Mouse (Mus musculus) layer of hippocampus, adult 2 months (tissue): ENCODE measurements around the gene Smarcal1. TPM values are rescaled to one million over a fixed set of nuclear protein-coding genes. Genes with fewer than 3 reads are reported as not detected.
A peak's percentile ranks its signal among the peaks of the same experiment; 100 is the strongest.

Source experiments
- DNase-seq, 2 experiments: peaks; one replicate each; pipeline ENCODE4 v3.0.0; 2022; ENCODE audit warnings: low spot score in 2 of 2
- H3K27ac ChIP-seq: fragments of 200-600 bp; 2 replicates; pipeline ENCODE4 v1.8.1; 2022
- H3K4me3 ChIP-seq: fragments of 200-600 bp; 2 replicates; pipeline ENCODE4 v1.8.1; 2022; ENCODE audit warnings: mild to moderate bottlenecking
- CTCF ChIP-seq: fragments of 200-600 bp; conservative IDR thresholded peaks from 2 replicates; pipeline ENCODE4 v1.8.1; 2022; ENCODE audit warnings: antibody characterized with exemption, mild to moderate bottlenecking, moderate library complexity
- long read RNA-seq, 2 experiments: library from polyadenylated mRNA; stranded (forward); transcript quantifications; one replicate each; pipeline ENCODE4 v2.0.0; 2021; ENCODE audit warnings: borderline mapping rate in 2 of 2
- total RNA-seq, 2 experiments: library from RNA; stranded (reverse); gene quantifications; 2 replicates each; pipeline ENCODE4 v1.2.3; 2021

Smarcal1 gene
- 10 to 100 TPM; 64.8 to 66.4 TPM for total RNA-seq
- long read RNA-seq, experiment 1, transcript Smarcal1-201 (17 exons, 3,059 nt): major isoform, 5 of 10 reads
- long read RNA-seq, experiment 1, partial matches to known transcripts: 2 of 10 reads
- long read RNA-seq, experiment 1, other reads (novel, unspliced or antisense): 2 of 10 reads
- long read RNA-seq, experiment 2, transcript Smarcal1-201 (17 exons, 3,059 nt): major isoform, 7 of 21 reads
- long read RNA-seq, experiment 2, partial matches to known transcripts: 1 of 21 reads
- long read RNA-seq, experiment 2, other reads (novel, unspliced or antisense): 11 of 21 reads

DNA sequence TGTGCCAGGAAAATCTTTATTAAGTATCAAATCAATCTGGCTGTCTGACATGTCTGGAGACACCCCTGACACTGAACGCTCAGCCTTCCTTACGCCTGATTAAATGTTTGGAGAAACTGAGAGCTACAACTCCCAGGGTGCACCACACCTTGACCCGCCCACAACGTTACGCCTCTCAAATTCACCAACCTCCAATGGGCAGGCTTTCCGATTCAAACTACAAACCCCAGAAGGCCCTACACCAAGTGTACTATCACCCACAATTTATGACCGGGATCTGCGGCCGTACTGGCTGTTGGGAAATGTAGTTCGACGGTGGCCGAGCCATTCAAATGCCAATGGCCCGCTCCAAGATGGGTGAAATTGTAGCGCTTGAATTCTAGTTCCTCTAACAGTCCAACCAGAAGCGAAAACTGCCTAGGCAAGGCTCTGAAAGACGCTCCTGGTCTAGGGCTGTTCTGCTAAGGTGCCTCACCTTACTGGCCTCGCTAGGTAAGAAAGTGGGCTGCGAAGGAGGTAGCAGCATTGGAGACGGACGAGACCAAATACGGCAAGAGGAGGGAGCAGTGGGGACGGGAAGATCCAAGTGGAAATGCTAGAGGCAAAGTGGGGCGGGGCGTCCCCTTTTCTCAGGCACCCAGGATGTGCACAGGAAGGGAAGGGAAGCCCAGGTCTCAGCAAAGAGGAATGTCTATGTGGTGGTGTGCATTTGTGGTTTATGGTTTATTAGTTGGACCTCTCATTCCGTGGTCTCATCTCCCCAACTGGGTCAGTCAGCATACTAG, at the start of gene Smarcal1:
TSS of gene Smarcal1 (plus strand) at position 305 of the 785 bp plus-strand sequence.
- DNase-seq: peak; percentile 94 to 98
- no peak for TF ChIP-seq CTCF
- Histone ChIP-seq H3K4me3 (peak within 1 kb of the TSS; percentile 94), H3K27ac (peak within 1 kb of the TSS; percentile 94)

GRCm38 (mm10) chr1:72533439-72533838, 49.6 kb upstream of the Smarcal1 start:
- H3K27ac ChIP-seq: no peak overlapping the region
- DNase-seq: no peak
- peak overlapping the region; percentile 79 for H3K4me3 ChIP-seq
- peak; percentile 66 for TF ChIP-seq CTCF

DNA sequence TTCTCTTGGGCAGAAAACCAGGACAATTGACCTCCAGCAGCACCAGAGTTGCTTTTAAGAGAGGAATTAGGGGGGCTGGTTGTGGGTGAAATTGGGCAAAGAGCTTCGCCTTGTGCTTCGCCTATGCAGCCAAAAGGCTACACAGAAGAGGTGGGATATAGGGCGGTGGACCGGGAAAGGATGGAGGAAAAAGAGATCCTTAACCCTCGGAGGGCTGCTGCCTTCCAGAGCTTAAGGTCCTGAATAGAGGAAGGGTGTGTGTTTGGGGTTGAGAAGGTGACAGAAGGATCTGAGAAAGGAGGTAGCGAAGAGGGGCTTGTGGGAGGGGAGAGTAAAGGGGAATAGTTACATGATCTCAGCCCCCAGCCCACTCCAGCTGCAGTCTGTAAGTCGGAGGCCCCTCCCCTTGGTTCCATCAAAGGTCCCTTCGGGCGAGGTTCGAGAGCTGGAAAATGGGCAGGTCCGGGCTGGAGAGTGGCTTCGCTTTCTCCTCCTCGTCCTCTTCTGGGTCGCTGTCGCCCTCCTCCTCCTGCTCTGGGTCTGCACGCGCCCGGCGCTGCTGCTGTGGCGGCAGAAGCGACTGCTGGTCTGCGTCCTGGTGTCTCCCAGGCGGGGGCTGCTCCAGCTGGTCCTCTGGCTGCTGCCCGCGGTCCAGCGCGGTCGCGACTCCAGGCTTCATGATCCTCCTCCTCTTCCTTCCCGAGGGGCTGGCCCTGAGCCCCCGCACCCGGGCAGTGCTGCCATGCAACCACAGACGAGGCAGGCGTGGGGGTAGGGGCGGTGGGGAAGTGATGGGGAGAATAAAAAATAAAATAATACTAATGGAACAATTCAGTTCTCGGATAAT, 47.1 kb upstream of the Smarcal1 start:
- Histone ChIP-seq H3K27ac (peak overlapping the region; percentile 95), H3K4me3 (peak overlapping the region; percentile 79)
- DNase-seq: peak; percentile 36 to 38

GRCm38 (mm10) chr1:72536611-72537351, 46.3 kb upstream of the Smarcal1 start, which contains the start of gene March4:
Gene March4, minus strand, starts transcription at chr1:72536930.
- peak within 1 kb of the TSS; percentile 79 for H3K4me3 ChIP-seq
- H3K27ac ChIP-seq: peak within 1 kb of the TSS; percentile 95
- DNase-seq: peak; percentile 74 to 80
- TF ChIP-seq CTCF: no peak

More for the DNA sequence above, 47.1 kb upstream of the Smarcal1 start:
- no peak for TF ChIP-seq CTCF

- no peak overlapping the region; the same call in 1 of the 2 replicates for H3K27ac ChIP-seq
- no peak for TF ChIP-seq CTCF
- H3K4me3 ChIP-seq: no peak overlapping the region
- DNase-seq: no peak
Observed at GRCm38 (mm10) chr1:72538266-72538665, 44.8 kb upstream of the Smarcal1 start.

GRCm38 (mm10) chr1:72550317-72550716, 32.7 kb upstream of the Smarcal1 start:
- DNase-seq: no peak
- Histone ChIP-seq H3K27ac (no peak overlapping the region), H3K4me3 (no peak overlapping the region)
- TF ChIP-seq CTCF: no peak

DNA sequence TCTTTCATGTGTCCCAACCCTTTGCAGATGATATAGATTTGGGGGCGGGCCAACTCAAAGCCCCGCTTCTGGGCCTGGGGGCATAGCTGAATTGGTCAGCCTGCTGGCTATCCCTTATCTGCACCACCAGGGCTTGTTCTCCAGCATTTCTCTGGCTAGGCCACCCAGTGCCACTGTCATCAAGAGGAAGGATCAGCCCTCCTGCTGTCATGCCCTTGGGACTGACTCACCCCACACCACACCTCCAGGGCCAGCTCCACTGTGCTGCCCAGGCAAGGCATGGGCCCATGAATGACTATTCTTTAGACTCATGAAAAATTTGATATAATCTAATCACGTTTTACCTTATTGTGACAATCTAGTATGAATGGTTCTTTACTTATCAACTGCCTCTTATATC, 26.6 kb upstream of the Smarcal1 start:
- H3K4me3 ChIP-seq: no peak overlapping the region
- TF ChIP-seq CTCF: no peak
- DNase-seq: no peak
- H3K27ac ChIP-seq: no peak overlapping the region

- Histone ChIP-seq H3K27ac (no peak overlapping the region), H3K4me3 (no peak overlapping the region)
- no peak for TF ChIP-seq CTCF
- DNase-seq: no peak
Observed at GRCm38 (mm10) chr1:72558625-72559024, 24.4 kb upstream of the Smarcal1 start.

- no peak overlapping the region for H3K27ac ChIP-seq
Observed at GRCm38 (mm10) chr1:72564334-72564962, 18.6 kb upstream of the Smarcal1 start.

DNA sequence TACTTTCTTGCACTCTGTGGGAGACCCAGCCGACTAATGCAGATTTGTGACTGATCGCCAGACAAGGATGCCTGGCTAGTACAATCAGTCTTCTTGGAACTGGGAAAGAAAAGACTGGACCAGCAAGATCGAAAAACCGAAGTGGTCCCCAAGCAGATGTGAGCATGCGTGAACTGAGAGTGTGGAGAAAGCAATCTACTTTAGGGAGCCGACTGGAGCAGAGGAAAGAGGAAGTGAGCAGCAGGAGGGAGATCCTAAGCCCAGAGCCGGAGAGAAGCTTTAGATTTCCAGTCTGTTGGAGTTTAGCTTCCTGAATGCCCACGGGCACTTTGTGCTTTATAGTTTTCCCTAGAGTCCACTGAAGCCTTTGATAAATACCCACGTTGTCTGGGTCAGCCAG, 16.0 kb upstream of the Smarcal1 start:
- no peak overlapping the region for H3K4me3 ChIP-seq
- no peak overlapping the region for H3K27ac ChIP-seq
- no peak for DNase-seq
- no peak for TF ChIP-seq CTCF

More at GRCm38 (mm10) chr1:72564334-72564962, 18.6 kb upstream of the Smarcal1 start:
- DNase-seq: no peak
- no peak overlapping the region for H3K4me3 ChIP-seq
- no peak for TF ChIP-seq CTCF

GRCm38 (mm10) chr1:72568725-72569124, 14.3 kb upstream of the Smarcal1 start:
- no peak for DNase-seq
- H3K4me3 ChIP-seq: no peak overlapping the region
- TF ChIP-seq CTCF: no peak
- no peak overlapping the region for H3K27ac ChIP-seq
